Mouse (Mus musculus) forelimb bud, embryonic 11.5 days (tissue): ENCODE results near the gene 2900026A02Rik.

ENCODE experiments used
- DNase-seq: peaks from one replicate; pipeline ENCODE4 v3.0.0-alpha.2; 2012; ENCODE audit warnings: low read depth, low spot score

2900026A02Rik gene

GRCm38 (mm10) chr5:113043531-113043930, 177.5 kb downstream of the 2900026A02Rik start:
- no peak for DNase-seq

- peak; percentile 43 for DNase-seq
Observed at GRCm38 (mm10) chr5:113041567-113042071, 179.4 kb downstream of the 2900026A02Rik start.

- DNase-seq: no peak
Observed at GRCm38 (mm10) chr5:113040776-113041175, 180.3 kb downstream of the 2900026A02Rik start.

- DNase-seq: no peak
Observed at GRCm38 (mm10) chr5:113038601-113039000, 182.4 kb downstream of the 2900026A02Rik start.
